Mouse (Mus musculus): ENCODE results near the gene Dock1.

GRCm38 (mm10) chr7:134665642-134666282, 4.7 kb upstream of the Dock1 start:
- TF ChIP-seq POLR2AphosphoS5 (IDR thresholded peaks at IDR 0.05; ENCODE audit: insufficient replicate concordance, low read depth, low read length) (no peak), CTCF (IDR thresholded peaks at IDR 0.05; ENCODE audit: low read depth, low read length) (no peak), GATA1 (IDR thresholded peaks at IDR 0.05; ENCODE audit: borderline replicate concordance, low read length) (no peak), GATA2 (IDR thresholded peaks at IDR 0.05; ENCODE audit: borderline replicate concordance, low read depth, low read length) (no peak), TAL1 (conservative IDR thresholded peaks at IDR 0.05; ENCODE audit: low read depth, low read length) (no peak)
